Mouse (Mus musculus) megakaryocyte, embryonic 14.5 days (primary cell): ENCODE results near the gene Gm13276. TPM values are rescaled to one million over a fixed set of nuclear protein-coding genes. Genes with fewer than 3 reads are reported as not detected.
"Not testable (repeated sequence)": the region's sequence is repeated elsewhere in the genome, so short reads cannot be mapped to it uniquely, and the experiment has no call there.

Experiments used
- H3K27me3 ChIP-seq: replicated peaks from 2 replicates; pipeline ENCODE3; 2012; ENCODE audit warnings: inconsistent platforms
- H3K36me3 ChIP-seq: replicated peaks from 2 replicates; pipeline ENCODE3; 2012; ENCODE audit warnings: low read length, inconsistent platforms, mixed read lengths
- H3K4me1 ChIP-seq: 2 replicates; pipeline ENCODE4 v1.6.1; 2012; ENCODE audit warnings: inconsistent platforms
- H3K4me3 ChIP-seq: replicated peaks from 2 replicates; pipeline ENCODE3; 2012; ENCODE audit warnings: moderate library complexity, mild to moderate bottlenecking, inconsistent platforms
- H3K9me3 ChIP-seq: 2 replicates; pipeline ENCODE4 v1.6.1; 2012; ENCODE audit warnings: inconsistent platforms
- polyA plus RNA-seq: library from polyadenylated mRNA; stranded (reverse); fragments of >175 nt; gene quantifications from 2 replicates; pipeline ENCODE4 v1.2.3, GENCODE M21; 2012; ENCODE audit warnings: low replicate concordance; ENCODE audit not compliant: insufficient read depth

The Gm13276 gene
- polyA plus RNA-seq, 1 experiment: not detected

- H3K36me3 ChIP-seq, H3K9me3 ChIP-seq, H3K4me3 ChIP-seq, H3K27me3 ChIP-seq, H3K4me1 ChIP-seq: not testable (repeated sequence)
These were observed 23.2 kb upstream of the Gm13276 start for GRCm38 (mm10) chr4:88762341-88762740.

GRCm38 (mm10) chr4:88763384-88764018 is 22.0 kb upstream of the Gm13276 start:
- H3K4me1 ChIP-seq, H3K9me3 ChIP-seq, H3K36me3 ChIP-seq, H3K27me3 ChIP-seq, H3K4me3 ChIP-seq: not testable (repeated sequence)

- not testable (repeated sequence) for H3K36me3 ChIP-seq, H3K4me1 ChIP-seq, H3K27me3 ChIP-seq, H3K4me3 ChIP-seq, H3K9me3 ChIP-seq
These were observed 12.0 kb upstream of the Gm13276 start, which contains the start of gene Gm13290 for GRCm38 (mm10) chr4:88773534-88773933. Gm13290 (plus strand) TSS chr4:88773834.

- not testable (repeated sequence) for H3K4me1 ChIP-seq, H3K9me3 ChIP-seq, H3K4me3 ChIP-seq, H3K27me3 ChIP-seq, H3K36me3 ChIP-seq
These were observed 8.9 kb upstream of the Gm13276 start, which contains the start of gene Gm13289 for GRCm38 (mm10) chr4:88776622-88777021. Gm13289 (plus strand) TSS chr4:88776922.

GRCm38 (mm10) chr4:88779550-88779949 is 6.0 kb upstream of the Gm13276 start, which contains the start of gene Gm13272:
Gm13272 (plus strand) TSS chr4:88779850.
- H3K36me3 ChIP-seq, H3K27me3 ChIP-seq, H3K9me3 ChIP-seq, H3K4me3 ChIP-seq, H3K4me1 ChIP-seq: not testable (repeated sequence)

GRCm38 (mm10) chr4:88780320-88780719 is 5.2 kb upstream of the Gm13276 start:
- not testable (repeated sequence) for H3K27me3 ChIP-seq, H3K36me3 ChIP-seq

GRCm38 (mm10) chr4:88781831-88782230 is 3.7 kb upstream of the Gm13276 start, which contains the start of gene Ifnz:
Ifnz (plus strand) TSS chr4:88782131.
- H3K27me3 ChIP-seq, H3K4me3 ChIP-seq, H3K9me3 ChIP-seq, H3K36me3 ChIP-seq, H3K4me1 ChIP-seq: not testable (repeated sequence)

More at GRCm38 (mm10) chr4:88780320-88780719, 5.2 kb upstream of the Gm13276 start:
- not testable (repeated sequence) for H3K4me3 ChIP-seq, H3K4me1 ChIP-seq, H3K9me3 ChIP-seq

GRCm38 (mm10) chr4:88782335-88782734 is 3.2 kb upstream of the Gm13276 start:
- not testable (repeated sequence) for H3K27me3 ChIP-seq, H3K4me3 ChIP-seq, H3K36me3 ChIP-seq, H3K9me3 ChIP-seq, H3K4me1 ChIP-seq

- not testable (repeated sequence) for H3K9me3 ChIP-seq, H3K4me3 ChIP-seq, H3K27me3 ChIP-seq, H3K4me1 ChIP-seq, H3K36me3 ChIP-seq
These were observed 2.9 kb downstream of the Gm13276 start, which contains the start of gene Gm13277 for GRCm38 (mm10) chr4:88788402-88788801. Gm13277 (plus strand) TSS chr4:88788632.

- H3K36me3 ChIP-seq, H3K4me3 ChIP-seq, H3K9me3 ChIP-seq, H3K4me1 ChIP-seq, H3K27me3 ChIP-seq: not testable (repeated sequence)
These were observed 5.7 kb downstream of the Gm13276 start, which contains the start of gene Gm13278 for GRCm38 (mm10) chr4:88791250-88791649. Gm13278 (plus strand) TSS chr4:88791550.

- not testable (repeated sequence) for H3K4me1 ChIP-seq, H3K27me3 ChIP-seq, H3K4me3 ChIP-seq, H3K36me3 ChIP-seq, H3K9me3 ChIP-seq
These were observed 8.6 kb downstream of the Gm13276 start, which contains the start of gene Gm13275 for GRCm38 (mm10) chr4:88793936-88794675. Gm13275 (plus strand) TSS chr4:88794487.

- not testable (repeated sequence) for H3K4me1 ChIP-seq, H3K36me3 ChIP-seq, H3K27me3 ChIP-seq, H3K4me3 ChIP-seq, H3K9me3 ChIP-seq
These were observed 11.6 kb downstream of the Gm13276 start, which contains the start of gene Gm13279 for GRCm38 (mm10) chr4:88797097-88797496. Gm13279 (plus strand) TSS chr4:88797397.

GRCm38 (mm10) chr4:88799365-88799764 is 13.9 kb downstream of the Gm13276 start, which contains the start of gene Gm13285:
Gm13285 (plus strand) TSS chr4:88799665.
- H3K27me3 ChIP-seq, H3K9me3 ChIP-seq: not testable (repeated sequence)

GRCm38 (mm10) chr4:88802954-88803353 is 17.4 kb downstream of the Gm13276 start, which contains the start of gene Gm13287:
Gm13287 (plus strand) TSS chr4:88803254.
- H3K9me3 ChIP-seq, H3K36me3 ChIP-seq, H3K4me3 ChIP-seq, H3K4me1 ChIP-seq, H3K27me3 ChIP-seq: not testable (repeated sequence)

More at GRCm38 (mm10) chr4:88799365-88799764, 13.9 kb downstream of the Gm13276 start, which contains the start of gene Gm13285:
- H3K4me1 ChIP-seq, H3K36me3 ChIP-seq, H3K4me3 ChIP-seq: not testable (repeated sequence)

GRCm38 (mm10) chr4:88805231-88805630 is 19.7 kb downstream of the Gm13276 start, which contains the start of gene Gm13288:
Gm13288 (plus strand) TSS chr4:88805531.
- H3K4me3 ChIP-seq, H3K4me1 ChIP-seq, H3K36me3 ChIP-seq, H3K9me3 ChIP-seq, H3K27me3 ChIP-seq: not testable (repeated sequence)

GRCm38 (mm10) chr4:88805761-88806160 is 20.3 kb downstream of the Gm13276 start:
- not testable (repeated sequence) for H3K4me1 ChIP-seq, H3K36me3 ChIP-seq, H3K4me3 ChIP-seq, H3K27me3 ChIP-seq, H3K9me3 ChIP-seq
